Mouse (Mus musculus) layer of hippocampus, postnatal 10 days (tissue): ENCODE measurements around the gene Ube2o. TPM values are rescaled to one million over a fixed set of nuclear protein-coding genes. Genes with fewer than 3 reads are reported as not detected.
"Not testable (repeated sequence)": the region's sequence is repeated elsewhere in the genome, so short reads cannot be mapped to it uniquely, and the experiment has no call there.

ENCODE experiments used
- DNase-seq, 2 experiments: peaks; one replicate each; pipeline ENCODE4 v3.0.0; 2021; ENCODE audit warnings: low spot score in 2 of 2
- total RNA-seq, 2 experiments: library from RNA; stranded (reverse); gene quantifications; 2 replicates each; pipeline ENCODE4 v1.2.3; 2021

Gene Ube2o
- total RNA-seq, 2 experiments from 2014 or later: 115 to 118 TPM

- DNase-seq: no peak
Measured at GRCm38 (mm10) chr11:116615735-116616437, 34.6 kb upstream of the Ube2o start.

DNA sequence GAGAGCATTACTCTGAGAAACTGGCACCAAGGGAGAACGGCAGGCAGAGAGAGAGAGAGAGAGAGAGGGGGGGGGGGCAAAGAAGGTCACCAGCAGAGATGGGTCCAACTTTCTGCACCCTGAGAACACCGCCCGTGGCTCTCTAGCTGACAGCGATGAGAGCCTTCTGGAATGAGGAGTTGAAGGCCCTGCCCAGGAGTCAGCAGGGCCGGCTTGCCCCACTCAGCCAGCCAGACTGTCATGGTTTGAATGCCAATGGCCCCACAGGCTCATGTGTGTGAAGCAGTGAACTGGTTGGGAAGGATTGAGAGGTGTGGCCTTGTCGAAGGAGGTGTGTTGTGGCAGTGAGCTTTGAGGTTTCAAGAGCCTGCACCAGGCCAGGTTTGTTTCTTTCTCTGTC is 32.0 kb upstream of the Ube2o start:
- no peak for DNase-seq

- DNase-seq: no peak
Measured at GRCm38 (mm10) chr11:116612554-116612953, 31.3 kb upstream of the Ube2o start.

DNA sequence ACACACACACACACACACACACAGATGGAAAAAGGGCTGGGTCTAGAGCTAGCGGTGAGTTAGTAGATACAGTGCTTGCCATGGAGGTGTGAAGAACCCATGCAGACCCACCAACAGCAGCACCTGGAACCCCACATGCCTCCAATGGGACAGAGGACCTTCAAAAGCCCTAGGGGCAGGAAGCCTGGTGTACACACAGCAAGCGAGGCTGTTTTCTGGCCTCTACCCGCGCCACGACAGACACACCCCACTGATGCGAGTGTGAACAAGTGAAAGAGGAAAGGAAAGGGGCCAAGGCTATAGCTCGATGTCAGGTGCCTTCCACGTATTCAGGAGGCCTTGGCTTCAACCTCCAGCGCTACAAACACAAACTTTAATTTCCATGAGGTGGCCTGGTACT is 30.6 kb upstream of the Ube2o start:
- no peak for DNase-seq

- not testable (repeated sequence) for DNase-seq
Measured at GRCm38 (mm10) chr11:116611168-116611567, 29.9 kb upstream of the Ube2o start.

GRCm38 (mm10) chr11:116609965-116610630 is 28.9 kb upstream of the Ube2o start:
- no peak for DNase-seq

- DNase-seq: no peak
Measured at GRCm38 (mm10) chr11:116607717-116608116, 26.5 kb upstream of the Ube2o start.

GRCm38 (mm10) chr11:116604097-116604496 is 22.9 kb upstream of the Ube2o start:
- no peak for DNase-seq

DNA sequence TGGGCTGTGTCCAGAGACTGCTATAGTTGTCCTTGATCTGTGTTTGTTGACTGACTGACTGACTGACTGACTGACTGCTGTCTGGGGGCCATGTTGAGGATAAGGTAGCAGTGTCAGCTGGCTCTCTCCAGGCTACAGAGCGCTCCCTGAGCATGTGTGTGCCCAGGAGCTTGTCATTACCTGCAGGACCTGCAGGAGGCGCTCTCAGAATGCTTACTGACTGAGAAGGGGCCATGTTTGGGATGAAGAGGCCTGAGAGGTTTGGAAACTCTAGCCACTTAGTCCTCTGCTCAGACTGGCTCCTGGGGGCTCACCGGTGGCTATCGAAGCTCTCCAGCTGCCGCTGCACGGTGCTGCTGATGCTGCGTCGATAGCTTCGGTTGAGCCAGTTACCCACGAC is 22.1 kb upstream of the Ube2o start:
- DNase-seq: no peak

DNA sequence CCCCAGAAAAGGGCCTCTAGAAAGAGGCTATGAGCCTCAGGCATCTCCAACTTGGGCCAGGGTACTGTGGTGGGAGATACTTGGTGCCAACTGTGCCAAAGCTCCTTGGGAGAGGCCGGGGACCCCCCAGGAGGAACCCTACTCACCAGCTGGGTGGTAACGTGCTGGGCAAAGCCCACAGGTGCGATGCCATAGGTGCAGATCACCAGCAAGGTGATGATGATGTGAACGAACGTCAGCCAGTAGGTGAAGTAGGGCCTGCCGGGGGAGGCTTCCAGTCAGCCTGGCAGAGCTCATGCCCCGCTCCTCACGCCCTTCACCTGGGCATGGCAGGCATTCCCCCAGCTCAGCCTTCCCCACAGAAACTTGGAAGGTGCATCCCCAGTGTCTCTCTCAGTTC is 20.8 kb upstream of the Ube2o start:
- no peak for DNase-seq

GRCm38 (mm10) chr11:116601166-116601565 is 19.9 kb upstream of the Ube2o start:
- DNase-seq: no peak

GRCm38 (mm10) chr11:116599230-116599629 is 18.0 kb upstream of the Ube2o start:
- DNase-seq: no peak

DNA sequence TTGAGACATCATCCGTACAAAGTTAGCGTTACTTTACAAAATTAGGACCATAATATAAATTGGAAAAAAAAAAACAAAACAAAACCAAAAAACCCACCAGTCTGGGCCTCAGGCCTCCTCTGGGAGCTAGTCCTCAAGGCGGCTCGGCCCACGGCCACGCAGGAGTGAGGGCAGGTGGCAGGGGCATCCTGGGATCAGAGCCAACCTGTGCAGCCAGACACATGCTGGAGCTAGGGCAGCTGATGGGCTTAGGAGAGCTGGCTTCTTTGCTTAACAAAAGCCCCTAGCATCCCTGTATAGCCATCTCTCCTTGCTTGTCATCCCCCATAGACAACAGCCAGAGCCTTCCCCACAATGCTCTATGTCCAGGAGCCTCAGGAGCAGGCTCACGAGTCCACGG is 16.9 kb upstream of the Ube2o start:
- DNase-seq: no peak

DNA sequence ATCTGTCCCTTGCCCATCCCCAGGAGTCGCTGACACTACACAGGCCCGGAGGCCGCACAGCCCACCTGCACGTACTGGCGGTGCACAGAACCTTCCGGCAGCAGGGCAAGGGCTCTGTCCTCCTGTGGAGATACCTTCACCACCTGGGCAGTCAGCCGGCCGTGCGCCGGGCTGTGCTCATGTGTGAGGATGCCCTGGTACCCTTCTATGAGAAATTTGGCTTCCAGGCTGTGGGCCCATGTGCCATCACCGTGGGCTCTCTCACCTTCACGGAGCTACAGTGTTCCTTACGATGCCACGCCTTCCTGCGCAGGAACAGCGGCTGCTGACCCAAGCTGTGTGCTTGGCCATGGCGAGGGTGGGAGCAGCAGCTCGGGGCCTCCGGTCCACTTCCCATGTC is 15.5 kb upstream of the Ube2o start:
- DNase-seq: no peak

GRCm38 (mm10) chr11:116593345-116593744 is 12.1 kb upstream of the Ube2o start:
- DNase-seq: no peak

GRCm38 (mm10) chr11:116592428-116592827 is 11.2 kb upstream of the Ube2o start:
- peak; percentile 99 to 100 for DNase-seq

GRCm38 (mm10) chr11:116591621-116592020 is 10.4 kb upstream of the Ube2o start:
- no peak for DNase-seq

DNA sequence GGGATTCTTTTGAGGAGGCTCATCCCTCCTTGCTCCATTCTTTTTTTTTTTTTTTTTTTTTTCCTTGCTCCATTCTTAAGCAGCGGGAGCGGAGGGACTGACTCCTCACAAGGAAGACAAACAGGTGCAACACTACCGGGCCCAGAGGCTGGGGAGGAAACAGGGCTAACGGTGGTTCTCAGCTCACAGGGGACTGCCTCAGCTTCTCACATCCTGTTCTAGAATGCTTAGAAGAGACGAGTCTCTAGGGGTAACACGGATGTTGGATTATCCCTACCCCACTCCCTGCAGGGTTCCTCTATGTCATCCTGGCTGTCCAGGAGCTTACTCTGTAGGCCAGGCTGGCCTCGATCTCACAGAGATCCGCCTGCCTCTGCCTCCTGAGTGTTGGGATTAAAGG is 8.3 kb upstream of the Ube2o start:
- no peak for DNase-seq

- no peak for DNase-seq
Measured at GRCm38 (mm10) chr11:116589020-116589531, 7.8 kb upstream of the Ube2o start.

GRCm38 (mm10) chr11:116586801-116587631 is 5.8 kb upstream of the Ube2o start:
- peak; percentile 77 to 79 for DNase-seq

DNA sequence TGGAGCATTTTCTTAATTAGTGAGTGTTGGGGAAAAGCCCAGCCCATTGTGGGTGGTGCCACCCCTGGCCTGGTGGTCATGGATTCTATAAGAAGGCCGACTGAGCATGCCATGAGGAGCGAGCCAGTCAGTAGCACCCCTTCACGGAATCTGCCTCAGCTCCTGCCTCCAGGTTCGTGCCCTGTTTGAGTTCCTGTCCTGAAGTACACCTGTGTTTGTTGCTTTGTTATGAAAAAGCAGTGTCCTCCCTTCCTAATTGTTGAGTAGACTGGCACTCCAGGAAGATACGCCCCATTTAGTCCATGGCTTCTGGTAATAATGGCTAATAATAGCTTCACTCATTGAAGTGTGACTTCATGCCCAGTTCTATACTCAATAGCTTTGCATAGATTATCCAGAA is 5.1 kb upstream of the Ube2o start, which contains the start of gene Aanat:
TSS of gene Aanat (plus strand) at position 123 of the 400 bp plus-strand sequence.
- DNase-seq: no peak

GRCm38 (mm10) chr11:116585682-116586081 is 4.4 kb upstream of the Ube2o start:
- no peak for DNase-seq
